Comparison of ENCODE assay signal across 26 mouse cellular contexts in the genomic region with DNA sequence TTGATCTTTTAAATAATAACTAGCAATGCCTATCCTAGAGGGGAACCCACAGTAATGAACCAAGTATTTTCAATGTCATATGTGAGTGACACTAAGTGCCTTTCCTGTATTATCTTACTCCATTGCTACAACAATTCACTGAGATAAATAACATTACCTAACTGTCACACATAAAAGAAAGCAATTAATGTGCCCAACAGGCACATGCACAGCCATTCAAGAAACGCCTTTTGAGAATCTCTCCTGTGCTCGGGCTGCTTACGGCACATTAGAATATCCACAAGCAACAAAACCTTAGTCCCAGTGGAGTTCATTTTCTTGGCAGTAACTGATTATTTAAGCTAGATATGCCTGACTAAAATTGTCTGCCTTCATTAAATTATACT.
A peak's percentile ranks its signal among the peaks of the same experiment; 100 is the strongest.
DNase-seq lines count a peak whose midpoint lies in the region; ATAC-seq and TF ChIP-seq lines count a peak whose summit lies in the region.
"Had no signal": no experiment of that assay in that cellular context is flagged by ENCODE, and none has a peak within 500 bp of the region (broad histone marks: within the 10 kb centered on the region; RNA-seq: fewer than 3 reads in every experiment).

No protein-coding gene starts in this region.

- no peak for TF ChIP-seq POLR2A in brain, embryonic 14.5 days (IDR thresholded peaks at IDR 0.05; ENCODE audit: borderline replicate concordance, extremely low read depth, insufficient read depth, insufficient read length, poor library complexity, severe bottlenecking)

- H3K9me3 ChIP-seq in hindbrain, embryonic 11.5 days (ENCODE audit: control insufficient read depth, low read length) = no peaks in the 10 kb centered on the region
- no peaks in the 10 kb centered on the region for H3K9me3 ChIP-seq in hindbrain, embryonic 16.5 days (ENCODE audit: control insufficient read depth, low read length)
- no peaks in the 10 kb centered on the region for H3K9me3 ChIP-seq in forebrain, embryonic 14.5 days (replicated peaks; ENCODE audit: control insufficient read depth, low read length)
- H3K9me3 ChIP-seq in midbrain, embryonic 13.5 days = no peaks in the 10 kb centered on the region
- H3K9me3 ChIP-seq: liver, embryonic 12.5 days had no signal

- DNase-seq in hindbrain, embryonic 11.5 days (ENCODE audit: low spot score) = peak; percentile 5
- peak; percentile 84 for DNase-seq in brain, embryonic 14.5 days (ENCODE audit: low read depth)
- peak; percentile 70 for DNase-seq in forebrain, embryonic 14.5 days (ENCODE audit: low spot score)
- no peak for DNase-seq in right cerebral cortex, postnatal 25 days
- DNase-seq in spleen, postnatal 14 days (ENCODE audit: low spot score in 2 of 2) = no peak
- no peak for DNase-seq in cerebellum, adult 9-10 months
- DNase-seq: adrenal gland, postnatal 10 days; cerebellum, adult 11 months; cerebellum, adult 9-11 months; gastrocnemius, postnatal 25 days; heart, adult 11 months; heart, postnatal 4 days; kidney, adult 11 months; kidney, postnatal 14 days; left cerebral cortex, postnatal 4 days; liver, postnatal 0 days; lung, postnatal 36 days; right cerebral cortex, postnatal 14 days; thymus, postnatal 14 days had no signal

- 44% methylated on average over 3 of the region's 3 CpGs for WGBS in hindbrain, embryonic 11.5 days
- 11% methylated on average over 3 of the region's 3 CpGs for WGBS in hindbrain, embryonic 16.5 days
- WGBS in forebrain, embryonic 14.5 days = 2% methylated on average over 3 of the region's 3 CpGs
- WGBS in midbrain, embryonic 13.5 days = 9% methylated on average over 3 of the region's 3 CpGs

- no peaks in the 10 kb centered on the region for H3K4me1 ChIP-seq in hindbrain, embryonic 11.5 days (replicated peaks; ENCODE audit: control insufficient read depth, insufficient read depth, low read length)
- H3K4me1 ChIP-seq in hindbrain, embryonic 16.5 days (ENCODE audit: control insufficient read depth, insufficient read depth, low read depth, low read length) = no peaks in the 10 kb centered on the region
- peaks cover 7% of the 10 kb centered on the region for H3K4me1 ChIP-seq in forebrain, embryonic 14.5 days (ENCODE audit: control insufficient read depth, insufficient read depth, low read length)
- 0 out of 2 replicates have a peak, but pooled peaks cover 7% of the 10 kb centered on the region for H3K4me1 ChIP-seq in midbrain, embryonic 13.5 days (replicated peaks)
- H3K4me1 ChIP-seq: liver, embryonic 12.5 days had no signal

- peak; percentile 60; the same call in 1 of the 2 replicates for ATAC-seq in hindbrain, embryonic 11.5 days (ENCODE audit: low FRiP score)
- no peak for ATAC-seq in hindbrain, embryonic 16.5 days
- peak; percentile 88 for ATAC-seq in forebrain, embryonic 14.5 days
- peak; percentile 70 for ATAC-seq in midbrain, embryonic 13.5 days
- ATAC-seq: inflammation-experienced regulatory T-cells, adult 6 months; liver, embryonic 12.5 days; liver, postnatal 0 days; Patski had no signal

- H3K9ac ChIP-seq in hindbrain, embryonic 11.5 days (ENCODE audit: low read depth, low read length) = no peak overlapping the region
- no peak overlapping the region for H3K9ac ChIP-seq in hindbrain, embryonic 16.5 days (ENCODE audit: low read depth, low read length)
- H3K9ac ChIP-seq in forebrain, embryonic 14.5 days (ENCODE audit: low read length) = no peak overlapping the region
- H3K9ac ChIP-seq in midbrain, embryonic 13.5 days (replicated peaks) = no peak overlapping the region
- H3K9ac ChIP-seq: liver, embryonic 12.5 days; liver, postnatal 0 days had no signal

- H3K4me3 ChIP-seq in hindbrain, embryonic 11.5 days (ENCODE audit: low read depth, low read length) = no peak overlapping the region
- no peak overlapping the region for H3K4me3 ChIP-seq in hindbrain, embryonic 16.5 days (ENCODE audit: low read length)
- no peak overlapping the region for H3K4me3 ChIP-seq in forebrain, embryonic 14.5 days (ENCODE audit: low read depth, low read length)
- no peak overlapping the region for H3K4me3 ChIP-seq in midbrain, embryonic 13.5 days (replicated peaks)
- H3K4me3 ChIP-seq: erythroblast, embryonic 14.5 days; liver, embryonic 12.5 days had no signal

- H3K27me3 ChIP-seq in hindbrain, embryonic 11.5 days (ENCODE audit: control insufficient read depth, insufficient read depth, low read length) = no peaks in the 10 kb centered on the region
- no peaks in the 10 kb centered on the region for H3K27me3 ChIP-seq in hindbrain, embryonic 16.5 days (replicated peaks; ENCODE audit: control insufficient read depth, insufficient read depth, low read length)
- H3K27me3 ChIP-seq in forebrain, embryonic 14.5 days (replicated peaks; ENCODE audit: control insufficient read depth, insufficient read depth, low read length) = no peaks in the 10 kb centered on the region
- no peaks in the 10 kb centered on the region for H3K27me3 ChIP-seq in midbrain, embryonic 13.5 days
- H3K27me3 ChIP-seq: liver, embryonic 12.5 days; Patski had no signal

- H3K36me3 ChIP-seq in hindbrain, embryonic 11.5 days (ENCODE audit: control insufficient read depth, insufficient read depth, low read length) = no peaks in the 10 kb centered on the region
- H3K36me3 ChIP-seq in hindbrain, embryonic 16.5 days (ENCODE audit: control insufficient read depth, insufficient read depth, low read length) = no peaks in the 10 kb centered on the region
- H3K36me3 ChIP-seq in forebrain, embryonic 14.5 days (ENCODE audit: control insufficient read depth, insufficient read depth, low read length) = no peaks in the 10 kb centered on the region
- no peaks in the 10 kb centered on the region for H3K36me3 ChIP-seq in midbrain, embryonic 13.5 days
- H3K36me3 ChIP-seq: liver, embryonic 12.5 days had no signal

- no peak overlapping the region for H3K27ac ChIP-seq in hindbrain, embryonic 11.5 days (ENCODE audit: low read depth, low read length)
- no peak overlapping the region for H3K27ac ChIP-seq in hindbrain, embryonic 16.5 days (ENCODE audit: low read depth, low read length)
- H3K27ac ChIP-seq in forebrain, embryonic 14.5 days (ENCODE audit: low read depth, low read length) = 0 out of 2 replicates have a peak overlapping the region, but pooled peaks have one; percentile 9
- H3K27ac ChIP-seq in midbrain, embryonic 13.5 days = peak overlapping the region; percentile 62
- H3K27ac ChIP-seq: liver, embryonic 12.5 days had no signal

- H3K4me2 ChIP-seq in hindbrain, embryonic 11.5 days (replicated peaks; ENCODE audit: low read depth, low read length) = no peak overlapping the region
- H3K4me2 ChIP-seq in hindbrain, embryonic 16.5 days (ENCODE audit: low read length) = no peak overlapping the region
- H3K4me2 ChIP-seq in forebrain, embryonic 14.5 days (ENCODE audit: low read length) = no peak overlapping the region
- H3K4me2 ChIP-seq in midbrain, embryonic 13.5 days (replicated peaks) = no peak overlapping the region
- H3K4me2 ChIP-seq: heart, embryonic 11.5 days; liver, embryonic 12.5 days had no signal

- TF ChIP-seq CTCF in brain, embryonic 14.5 days (IDR thresholded peaks at IDR 0.05; ENCODE audit: borderline replicate concordance, extremely low read depth, insufficient read depth, insufficient read length) = no peak

Comparison
In these comparisons a context has a peak if more than half of its experiments do, and no peak if none do; other contexts are left out.
1. DNase-seq: peak in hindbrain, embryonic 11.5 days (single experiment), brain, embryonic 14.5 days (single experiment) and forebrain, embryonic 14.5 days (single experiment); none in right cerebral cortex, postnatal 25 days (single experiment), spleen, postnatal 14 days (0 of 2) and cerebellum, adult 9-10 months (single experiment).
2. H3K27ac ChIP-seq: peak in forebrain, embryonic 14.5 days (single experiment) and midbrain, embryonic 13.5 days (single experiment); none in hindbrain, embryonic 11.5 days (single experiment) and hindbrain, embryonic 16.5 days (single experiment).